ENCODE assay signal across 11 mouse cellular contexts in genomic region chr10:60819654-60820192, GRCm38 (mm10). TPM values are rescaled to one million over a fixed set of nuclear protein-coding genes. Genes with fewer than 3 reads are reported as not detected.
DNase-seq lines count a peak whose midpoint lies in the region; ATAC-seq and TF ChIP-seq lines count a peak whose summit lies in the region.
"Had no signal": no experiment of that assay in that cellular context is flagged by ENCODE, and none has a peak within 500 bp of the region (broad histone marks: within the 10 kb centered on the region; RNA-seq: fewer than 3 reads in every experiment).

No protein-coding gene starts in this region.

- no peak for ATAC-seq in heart, embryonic 12.5 days (ENCODE audit: insufficient number of reproducible peaks, low FRiP score)
- no peak for ATAC-seq in stomach, embryonic 15.5 days (ENCODE audit: insufficient read depth, low FRiP score, low read depth)
- ATAC-seq: Patski had no signal

- H3K36me3 ChIP-seq in heart, embryonic 12.5 days: no peaks in the 10 kb centered on the region; the same call in 1 of the 2 replicates
- no peaks in the 10 kb centered on the region for H3K36me3 ChIP-seq in stomach, embryonic 15.5 days

- H3K4me1 ChIP-seq in heart, embryonic 12.5 days (replicated peaks): peaks cover 100% of the 10 kb centered on the region
- H3K4me1 ChIP-seq in stomach, embryonic 15.5 days: peaks cover 35% of the 10 kb centered on the region

- no peaks in the 10 kb centered on the region for H3K9me3 ChIP-seq in heart, embryonic 12.5 days (replicated peaks)
- H3K9me3 ChIP-seq in stomach, embryonic 15.5 days: no peaks in the 10 kb centered on the region

- 66% methylated on average over 12 of the region's 12 CpGs for WGBS in heart, embryonic 12.5 days
- 82% methylated on average over 12 of the region's 12 CpGs for WGBS in stomach, embryonic 15.5 days

- H3K9ac ChIP-seq in heart, embryonic 12.5 days: peak overlapping the region; percentile 61; the same call in 1 of the 2 replicates
- H3K9ac ChIP-seq in stomach, embryonic 15.5 days: no peak overlapping the region

- no peaks in the 10 kb centered on the region for H3K27me3 ChIP-seq in heart, embryonic 12.5 days (replicated peaks)
- H3K27me3 ChIP-seq in stomach, embryonic 15.5 days (replicated peaks): no peaks in the 10 kb centered on the region
- H3K27me3 ChIP-seq: Patski had no signal

- H3K27ac ChIP-seq in heart, embryonic 12.5 days (ENCODE audit: poor library complexity, severe bottlenecking): peak overlapping the region; percentile 100
- H3K27ac ChIP-seq in layer of hippocampus, adult 2 months: peak overlapping the region; percentile 68; the same call in 1 of the 2 replicates
- peak overlapping the region; percentile 54; the same call in 1 of the 2 replicates for H3K27ac ChIP-seq in stomach, embryonic 15.5 days

- DNase-seq in heart, adult 9 months (ENCODE audit: low spot score in 2 of 2): no peak
- DNase-seq in layer of hippocampus, adult 2 months (ENCODE audit: low spot score in 2 of 2): no peak
- no peak for DNase-seq in layer of hippocampus, adult 11-12 months (ENCODE audit: low spot score)
- peak; percentile 57 to 65 for DNase-seq in cerebellum, postnatal 25 days
- no peak for DNase-seq in thymus, postnatal 36 days
- no peak for DNase-seq in adrenal gland, postnatal 36 days
- DNase-seq: thymus, postnatal 25 days had no signal

- TF ChIP-seq CTCF in layer of hippocampus, adult 2 months (conservative IDR thresholded peaks at IDR 0.05): no peak

- no peak overlapping the region for H3K4me3 ChIP-seq in heart, embryonic 12.5 days
- no peak overlapping the region for H3K4me3 ChIP-seq in layer of hippocampus, adult 2 months
- H3K4me3 ChIP-seq in stomach, embryonic 15.5 days (replicated peaks): no peak overlapping the region

- H3K4me2 ChIP-seq in heart, embryonic 12.5 days: peak overlapping the region; percentile 20
- H3K4me2 ChIP-seq in stomach, embryonic 15.5 days: no peak overlapping the region

RNA-seq across cellular contexts. Expression of gene Unc5b, which starts 11.7 kb away (rescaled TPM):
- polyA plus RNA-seq in heart, embryonic 12.5 days (2016; fragmentation: Nextera tagmentation; extraction: Ambion mirVana): 18.4 and 18.7 TPM in 2 replicates
- 10 to 100 TPM; 10.7 to 11.2 TPM for total RNA-seq in layer of hippocampus, adult 2 months (2021)
- polyA plus RNA-seq in stomach, embryonic 15.5 days (2015; fragmentation: Nextera tagmentation; extraction: Ambion mirVana): 3.8 and 4.0 TPM in 2 replicates
- 1 to 10 TPM; 5.9 to 8.3 TPM for total RNA-seq in adrenal gland, postnatal 36 days (2021)
- total RNA-seq: neutrophil, adult 5-6 weeks had no signal

Comparison
In these comparisons a context has a peak if more than half of its experiments do, and no peak if none do; other contexts are left out.
1. DNase-seq: peak in cerebellum, postnatal 25 days (2 of 2); none in heart, adult 9 months (0 of 2), layer of hippocampus, adult 2 months (0 of 2), layer of hippocampus, adult 11-12 months (single experiment), thymus, postnatal 36 days (0 of 2) and adrenal gland, postnatal 36 days (0 of 2).
2. Peak in every context shown above with its lines, with median percentiles within 50 percentile points of each other: H3K27ac ChIP-seq.